Mouse (Mus musculus) CH12.LX (cell line): ENCODE measurements at regions not wholly inside any gene's neighbourhood (a gene's known extent, or its start where the extent isn't known, plus 50 kb on each side); places are given as distances from the start of the nearest gene placed in this dataset.

Source experiments
- DNase-seq: peaks from one replicate; pipeline ENCODE4 v3.0.0-alpha.2; 2013; ENCODE audit errors: extremely low read depth
- H3K27ac ChIP-seq: 2 replicates; pipeline ENCODE4 v1.5.1; 2012; ENCODE audit warnings: low read depth, mild to moderate bottlenecking, control low read depth, moderate library complexity; ENCODE audit not compliant: insufficient read depth
- H3K27me3 ChIP-seq: replicated peaks from 2 replicates; pipeline ENCODE3; 2012; ENCODE audit warnings: inconsistent platforms
- H3K36me3 ChIP-seq, 2 experiments: replicated peaks in 1 of 2; 2 replicates each; pipeline versions ENCODE3 to v1.6.1; 2012; ENCODE audit warnings: inconsistent platforms in 1 of 2, low read length in 1 of 2, mild to moderate bottlenecking in 1 of 2, mixed read lengths in 1 of 2, moderate library complexity in 1 of 2; ENCODE audit not compliant: control insufficient read depth in 1 of 2, insufficient read depth in 1 of 2
- H3K4me1 ChIP-seq, 2 experiments: 2 replicates each; pipeline ENCODE4 v1.6.1; 2012; ENCODE audit warnings: inconsistent platforms in 1 of 2, moderate library complexity in 1 of 2; ENCODE audit not compliant: insufficient read depth in 2 of 2, control insufficient read depth in 1 of 2
- H3K4me2 ChIP-seq: 2 replicates; pipeline ENCODE4 v1.6.1; 2012; ENCODE audit warnings: low read depth, mild to moderate bottlenecking, control low read depth; ENCODE audit not compliant: poor library complexity, insufficient read depth, severe bottlenecking
- H3K4me3 ChIP-seq, 3 experiments: fragments of 150-350 bp in 1 of 3; sonication (generic) in 1 of 3; replicated peaks in 1 of 3; 2 replicates each; pipeline versions ENCODE3 to v1.5.1; 2011 to 2012; ENCODE audit warnings: low read depth in 2 of 3, low read length in 2 of 3, mild to moderate bottlenecking in 2 of 3, moderate library complexity in 2 of 3, control low read depth in 1 of 3, improper control_type of control experiment in 1 of 3, inconsistent platforms in 1 of 3, mixed read lengths in 1 of 3; ENCODE audit not compliant: poor library complexity in 1 of 3
- H3K79me2 ChIP-seq: replicated peaks from 2 replicates; pipeline ENCODE4 v1.6.1; 2012; ENCODE audit warnings: mild to moderate bottlenecking, moderate library complexity; ENCODE audit not compliant: control insufficient read depth, poor library complexity, insufficient read depth, severe bottlenecking; ENCODE audit errors: extremely low read depth
- H3K9ac ChIP-seq: 2 replicates; pipeline ENCODE4 v1.6.1; 2012; ENCODE audit warnings: low read depth, mild to moderate bottlenecking, control low read depth, moderate library complexity; ENCODE audit not compliant: insufficient read depth
- H3K9me3 ChIP-seq: replicated peaks from 2 replicates; pipeline ENCODE3; 2012; ENCODE audit warnings: low read length, inconsistent platforms, mixed read lengths
- CTCF ChIP-seq, 2 experiments: IDR thresholded peaks in 1 of 2; conservative IDR thresholded peaks in 1 of 2; 2 replicates each; pipeline ENCODE4 v1.5.1; 2011 to 2012; ENCODE audit warnings: low read depth in 2 of 2, low read length in 2 of 2, improper control_type of control experiment in 1 of 2, inconsistent platforms in 1 of 2, mild to moderate bottlenecking in 1 of 2, moderate library complexity in 1 of 2
- E2F4 ChIP-seq: IDR thresholded peaks from 2 replicates; pipeline ENCODE4 v1.6.1; 2011; ENCODE audit warnings: low read depth, low read length, improper control_type of control experiment; ENCODE audit not compliant: insufficient replicate concordance
- EP300 ChIP-seq: IDR thresholded peaks from 2 replicates; pipeline ENCODE4 v1.6.1; 2011; ENCODE audit warnings: low read length, improper control_type of control experiment
- IRF4 ChIP-seq: IDR thresholded peaks from 2 replicates; pipeline ENCODE4 v1.6.1; 2014; ENCODE audit warnings: low read depth, mild to moderate bottlenecking, inconsistent platforms, low read length, improper control_type of control experiment
- JUND ChIP-seq: conservative IDR thresholded peaks from 2 replicates; pipeline ENCODE4 v1.6.1; 2011; ENCODE audit warnings: low read depth, low read length, improper control_type of control experiment
- KAT2A ChIP-seq: IDR thresholded peaks from 2 replicates; pipeline ENCODE4 v1.6.1; 2012; ENCODE audit warnings: low read length, improper control_type of control experiment, inconsistent platforms; ENCODE audit not compliant: insufficient replicate concordance
- MAFK ChIP-seq: IDR thresholded peaks from 2 replicates; pipeline ENCODE4 v1.6.1; 2011; ENCODE audit warnings: low read length, improper control_type of control experiment; ENCODE audit not compliant: insufficient replicate concordance
- MAZ ChIP-seq: IDR thresholded peaks from 2 replicates; pipeline ENCODE4 v1.6.1; 2012; ENCODE audit warnings: low read depth, mild to moderate bottlenecking, inconsistent platforms, low read length, improper control_type of control experiment, moderate library complexity
- MEF2A ChIP-seq: IDR thresholded peaks from 2 replicates; pipeline ENCODE4 v1.6.1; 2014; ENCODE audit warnings: low read depth, mild to moderate bottlenecking, inconsistent platforms, low read length, improper control_type of control experiment, borderline replicate concordance
- MXI1 ChIP-seq: IDR thresholded peaks from 2 replicates; pipeline ENCODE4 v1.6.1; 2011; ENCODE audit warnings: mild to moderate bottlenecking, low read depth, low read length, improper control_type of control experiment
- PAX5 ChIP-seq: IDR thresholded peaks from 2 replicates; pipeline ENCODE4 v1.6.1; 2012; ENCODE audit warnings: low read length, inconsistent platforms, mixed read lengths
- RAD21 ChIP-seq: IDR thresholded peaks from 2 replicates; pipeline ENCODE4 v1.6.1; 2011; ENCODE audit warnings: low read depth, mild to moderate bottlenecking, low read length, improper control_type of control experiment, moderate library complexity
- RCOR1 ChIP-seq: conservative IDR thresholded peaks from 2 replicates; pipeline ENCODE4 v1.6.1; 2012; ENCODE audit warnings: low read depth, mild to moderate bottlenecking, inconsistent platforms, low read length, improper control_type of control experiment
- TBP ChIP-seq: conservative IDR thresholded peaks from 2 replicates; pipeline ENCODE4 v1.6.1; 2011; ENCODE audit warnings: low read depth, low read length, improper control_type of control experiment
- TCF12 ChIP-seq: IDR thresholded peaks from 2 replicates; pipeline ENCODE4 v1.6.1; 2014; ENCODE audit warnings: low read depth, mild to moderate bottlenecking, inconsistent platforms, low read length, improper control_type of control experiment
- USF2 ChIP-seq: conservative IDR thresholded peaks from 2 replicates; pipeline ENCODE4 v1.6.1; 2011; ENCODE audit warnings: low read depth, low read length, improper control_type of control experiment
- ZKSCAN1 ChIP-seq: IDR thresholded peaks from 2 replicates; pipeline ENCODE4 v1.6.1; 2012; ENCODE audit warnings: low read depth, inconsistent platforms, low read length, improper control_type of control experiment, borderline replicate concordance
- ZMIZ1 ChIP-seq: IDR thresholded peaks from 2 replicates; pipeline ENCODE4 v1.6.1; 2012; ENCODE audit warnings: low read depth, mild to moderate bottlenecking, inconsistent platforms, low read length, improper control_type of control experiment
- dilution Hi-C: fragments of 300-500 bp; cut with MboI; formaldehyde crosslinking; loops from 2 replicates; pipeline ENCODE4 v1.14.3; 2020; ENCODE audit warnings: low sequenced_read_pairs; ENCODE audit not compliant: extremely low pct_unique_long_range_greater_than_20kb, extremely low pct_ligation_motif_present
- in situ Hi-C: fragments of 300-500 bp; cut with MboI; formaldehyde crosslinking; loops from 3 replicates; pipeline ENCODE4 v1.14.3; 2019; ENCODE audit warnings: low sequenced_read_pairs, low pct_ligation_motif_present, low pct_unique_long_range_greater_than_20kb, mixed read lengths

GRCm38 (mm10) chr3:37860034-37860714, 135.9 kb upstream of the Gm5148 start:
- no peak overlapping the region for H3K4me2 ChIP-seq
- no peak overlapping the region for H3K9ac ChIP-seq
- H3K27me3 ChIP-seq: no peaks in the 10 kb centered on the region
- H3K36me3 ChIP-seq: no peaks in the 10 kb centered on the region
- no peak overlapping the region for H3K4me3 ChIP-seq
- H3K9me3 ChIP-seq: no peaks in the 10 kb centered on the region
- dilution Hi-C loops: no loop called here
- no peak overlapping the region for H3K27ac ChIP-seq
- DNase-seq: no peak
- no peaks in the 10 kb centered on the region for H3K4me1 ChIP-seq
- no peak for TF ChIP-seq IRF4
- TF ChIP-seq RCOR1: no peak
- TF ChIP-seq MEF2A: no peak
- no peak for TF ChIP-seq CTCF (conservative IDR thresholded peaks at IDR 0.05 in 1 of 2, IDR thresholded peaks at IDR 0.05 in 1 of 2; ENCODE audit: low read depth in 2 of 2, low read length in 2 of 2)
- no peak for TF ChIP-seq JUND
- no peak for TF ChIP-seq ZKSCAN1
- TF ChIP-seq MAZ: no peak
- TF ChIP-seq KAT2A: no peak
- no peak for TF ChIP-seq TBP
- no peak for TF ChIP-seq TCF12
- TF ChIP-seq MXI1: no peak
- no peak for TF ChIP-seq USF2
- TF ChIP-seq E2F4: no peak
- TF ChIP-seq RAD21: no peak
- TF ChIP-seq MAFK: no peak
- TF ChIP-seq PAX5: no peak
- no peak for TF ChIP-seq ZMIZ1
- no peaks in the 10 kb centered on the region for H3K79me2 ChIP-seq
- in situ Hi-C loops: no loop called here

- no peaks in the 10 kb centered on the region for H3K4me1 ChIP-seq
- no peak overlapping the region for H3K4me3 ChIP-seq
- no peak overlapping the region for H3K27ac ChIP-seq
- H3K79me2 ChIP-seq: no peaks in the 10 kb centered on the region
- dilution Hi-C loops (no loop called here), in situ Hi-C loops (no loop called here)
- H3K27me3 ChIP-seq: no peaks in the 10 kb centered on the region
- H3K9me3 ChIP-seq: no peaks in the 10 kb centered on the region
- no peak for TF ChIP-seq EP300
- no peak for TF ChIP-seq TBP
- no peak overlapping the region for H3K4me2 ChIP-seq
- no peak overlapping the region for H3K9ac ChIP-seq
- no peaks in the 10 kb centered on the region for H3K36me3 ChIP-seq
- no peak for DNase-seq
Observed at GRCm38 (mm10) chr3:37858624-37859302, 134.5 kb upstream of the Gm5148 start.
